Mouse (Mus musculus): Measurements from ENCODE around the gene Sult1c1. TPM values are rescaled to one million over a fixed set of nuclear protein-coding genes. Genes with fewer than 3 reads are reported as not detected.

The Sult1c1 gene
- total RNA-seq (2023), result not detected

GRCm38 (mm10) chr17:53990574-53990973 lies at the start of gene Sult1c1:
TSS of gene Sult1c1 (minus strand) at chr17:53990674.

Other genes starting within 250 kb of the Sult1c1 start
- gene Sult1c2, start 144.3 kb downstream of the Sult1c1 start, total RNA-seq (2023), result not detected